Mouse (Mus musculus): Measurements from ENCODE around the gene Ezr.

DNA sequence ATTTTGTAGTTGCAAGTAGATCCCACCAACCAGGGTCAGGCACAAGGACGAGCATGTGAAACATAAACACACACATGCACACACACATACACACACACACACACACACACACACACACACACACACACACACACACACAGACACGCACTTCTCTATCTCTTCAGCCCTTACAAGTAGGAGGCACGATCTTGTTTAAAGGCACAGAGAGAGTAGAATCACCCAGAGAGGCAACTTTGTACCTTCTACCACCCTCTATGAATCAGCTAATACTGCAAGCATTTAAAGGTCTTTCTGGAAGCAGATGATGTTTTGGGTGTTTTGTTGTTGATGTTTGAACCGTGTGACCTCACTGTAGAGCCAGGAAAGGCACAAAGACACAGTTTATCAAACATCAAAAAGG, 6.9 kb downstream of the Ezr start:
- TF ChIP-seq CTCF (IDR thresholded peaks at IDR 0.05; ENCODE audit: low read depth, low read length): no peak
- TF ChIP-seq GATA1 (IDR thresholded peaks at IDR 0.05; ENCODE audit: borderline replicate concordance, low read length): no peak
- no peak for TF ChIP-seq TAL1 (conservative IDR thresholded peaks at IDR 0.05; ENCODE audit: low read depth, low read length)
